Mouse (Mus musculus) thymus, adult 2 months (tissue): ENCODE data around the gene Fam131a.

ENCODE experiments used
- CTCF ChIP-seq: fragments of 200-500 bp; IDR thresholded peaks from 2 replicates; pipeline ENCODE4 v1.5.1; 2012; ENCODE audit warnings: mild to moderate bottlenecking, control low read depth, low read length, moderate library complexity, borderline replicate concordance; ENCODE audit not compliant: control insufficient read depth, poor library complexity, insufficient read depth; ENCODE audit errors: extremely low read depth
- POLR2A ChIP-seq: fragments of 200-500 bp; IDR thresholded peaks from 2 replicates; pipeline ENCODE4 v1.6.1; 2012; ENCODE audit warnings: mild to moderate bottlenecking, low read length, control low read depth, moderate library complexity; ENCODE audit not compliant: control insufficient read depth, poor library complexity, insufficient read depth; ENCODE audit errors: extremely low read depth

GRCm38 (mm10) chr16:20708220-20708938 lies 15.3 kb downstream of the Fam131a start:
- TF ChIP-seq CTCF: no peak
- no peak for TF ChIP-seq POLR2A
